Mouse (Mus musculus): Measurements from ENCODE around the gene Clec2l. TPM values are rescaled to one million over a fixed set of nuclear protein-coding genes. Genes with fewer than 3 reads are reported as not detected.

The Clec2l gene
- total and polyA plus RNA-seq, 3 experiments: 6.0 to 10.4 TPM; not detected in 1

DNA sequence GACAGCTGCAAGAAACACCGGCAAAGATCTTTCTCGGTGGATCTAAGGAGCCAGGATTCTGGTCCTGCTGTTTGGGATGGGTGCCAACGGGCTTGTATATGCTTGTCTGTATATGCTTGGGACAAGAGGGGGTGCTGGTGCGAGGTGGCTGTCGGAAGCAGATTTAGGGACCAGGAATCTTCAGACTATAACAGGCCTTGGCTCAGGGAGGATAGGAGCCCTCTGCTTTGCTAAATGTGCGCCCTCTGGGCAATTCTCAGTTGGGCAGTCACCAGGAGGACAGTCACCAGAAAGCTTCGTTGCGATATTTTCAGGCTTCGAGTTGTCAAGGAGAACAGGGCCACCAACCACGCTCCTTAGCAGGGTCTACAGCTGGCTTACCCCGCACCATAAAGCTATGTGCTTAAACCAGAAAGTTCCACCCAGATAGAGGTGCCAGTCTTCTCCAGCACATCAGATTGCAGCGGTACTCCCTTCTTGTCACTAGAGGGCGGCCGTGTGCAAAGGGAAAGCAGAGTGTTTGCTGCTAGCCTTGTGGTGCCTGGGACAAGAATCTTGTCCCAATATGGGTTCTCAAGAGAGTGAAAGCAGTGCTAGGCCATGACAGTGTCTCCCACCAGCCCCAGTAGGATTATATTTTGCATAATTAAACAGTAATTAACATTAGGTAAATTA lies 12.5 kb upstream of the Clec2l start:
- H3K27ac ChIP-seq (ENCODE audit: control insufficient read depth, low read depth, low read length): no peak overlapping the region
- no peaks in the 10 kb centered on the region for H3K9me3 ChIP-seq (replicated peaks; ENCODE audit: insufficient read depth, low read length)
- H3K4me3 ChIP-seq (ENCODE audit: control insufficient read depth in 1 of 2, insufficient read depth in 1 of 2, low read depth in 2 of 2, low read length in 2 of 2): no peak overlapping the region
- DNase-seq (ENCODE audit: low read depth, low spot score): peak; percentile 87
- H3K36me3 ChIP-seq (ENCODE audit: control insufficient read depth in 1 of 2, insufficient read depth in 2 of 2, low read length in 2 of 2): peaks cover 0 to 4% of the 10 kb centered on the region in 2 experiments; a peak in 1 of 4 replicates
- H3K9ac ChIP-seq (ENCODE audit: control insufficient read depth, low read depth, low read length, poor library complexity, severe bottlenecking): no peak overlapping the region
- 0 out of 4 replicates have a peak, but pooled peaks cover 0 to 8% of the 10 kb centered on the region in 2 experiments for H3K4me1 ChIP-seq (ENCODE audit: control insufficient read depth in 1 of 2, insufficient read depth in 2 of 2, low read length in 2 of 2)
- H3K27me3 ChIP-seq (ENCODE audit: control insufficient read depth in 1 of 2, insufficient read depth in 2 of 2, low read length in 2 of 2): no peaks in the 10 kb centered on the region
- H3K79me2 ChIP-seq (ENCODE audit: control insufficient read depth, insufficient read depth, low read length, poor library complexity): no peaks in the 10 kb centered on the region
- TF ChIP-seq SMC3 (IDR thresholded peaks at IDR 0.05; ENCODE audit: low read depth, low read length): peak; percentile 97
- peak; percentile 94 for TF ChIP-seq RAD21 (IDR thresholded peaks at IDR 0.05; ENCODE audit: low read depth, low read length)
- TF ChIP-seq SIN3A (IDR thresholded peaks at IDR 0.05; ENCODE audit: low read length): 0 out of 2 replicates have a peak, but pooled peaks have one; percentile 20
- peak; percentile 92 for TF ChIP-seq ZC3H11A (IDR thresholded peaks at IDR 0.05; ENCODE audit: low read depth, low read length)
- no peak for TF ChIP-seq MAZ (IDR thresholded peaks at IDR 0.05; ENCODE audit: low read depth, low read length)
- peak; percentile 93 to 98 (median 97) for TF ChIP-seq CTCF (IDR thresholded peaks at IDR 0.05 in 2 of 3, conservative IDR thresholded peaks at IDR 0.05 in 1 of 3; ENCODE audit: control insufficient read depth in 1 of 3, insufficient read depth in 1 of 3, low read depth in 2 of 3, low read length in 3 of 3, poor library complexity in 1 of 3, severe bottlenecking in 1 of 3)

DNA sequence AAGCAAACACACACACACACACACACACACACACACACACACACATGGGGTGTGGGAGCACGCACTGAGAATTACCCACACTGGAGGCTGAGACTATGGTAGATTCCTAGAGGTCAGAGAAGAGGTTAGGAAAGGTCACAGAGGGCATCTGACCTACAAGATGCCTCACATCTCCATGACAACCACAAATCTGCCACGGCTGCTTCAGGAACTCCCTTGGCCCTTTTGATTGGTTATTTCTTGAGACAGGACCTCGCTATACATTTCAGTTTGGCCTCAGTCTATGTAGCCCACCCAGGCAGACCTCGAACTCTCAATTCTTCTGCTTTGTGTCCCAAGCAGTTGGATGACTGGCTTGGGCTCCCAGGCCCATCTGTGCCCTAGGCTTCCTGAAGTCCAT lies 1.2 kb upstream of the Clec2l start:
- Histone ChIP-seq H3K4me1 (ENCODE audit: control insufficient read depth in 1 of 2, insufficient read depth in 2 of 2, low read length in 2 of 2) (no peaks in the 10 kb centered on the region; a peak in 1 of 4 replicates), H3K27ac (ENCODE audit: control insufficient read depth, low read depth, low read length) (no peak overlapping the region), H3K27me3 (ENCODE audit: control insufficient read depth in 1 of 2, insufficient read depth in 2 of 2, low read length in 2 of 2) (peaks cover 4 to 8% of the 10 kb centered on the region in 2 experiments; a peak in 3 of 4 replicates), H3K4me3 (ENCODE audit: control insufficient read depth in 1 of 2, insufficient read depth in 1 of 2, low read depth in 2 of 2, low read length in 2 of 2) (no peak overlapping the region), H3K79me2 (ENCODE audit: control insufficient read depth, insufficient read depth, low read length, poor library complexity) (no peaks in the 10 kb centered on the region), H3K9ac (ENCODE audit: control insufficient read depth, low read depth, low read length, poor library complexity, severe bottlenecking) (no peak overlapping the region), H3K36me3 (ENCODE audit: control insufficient read depth in 1 of 2, insufficient read depth in 2 of 2, low read length in 2 of 2) (no peaks in the 10 kb centered on the region), H3K9me3 (replicated peaks; ENCODE audit: insufficient read depth, low read length) (no peaks in the 10 kb centered on the region)
- no peak for TF ChIP-seq CTCF (IDR thresholded peaks at IDR 0.05 in 2 of 3, conservative IDR thresholded peaks at IDR 0.05 in 1 of 3; ENCODE audit: control insufficient read depth in 1 of 3, insufficient read depth in 1 of 3, low read depth in 2 of 3, low read length in 3 of 3, poor library complexity in 1 of 3, severe bottlenecking in 1 of 3)
- TF ChIP-seq POLR2AphosphoS2 (IDR thresholded peaks at IDR 0.05; ENCODE audit: low read length): no peak
- no peak for TF ChIP-seq TBP (IDR thresholded peaks at IDR 0.05; ENCODE audit: low read depth, low read length)
- no peak for TF ChIP-seq E2F4 (IDR thresholded peaks at IDR 0.05; ENCODE audit: borderline replicate concordance, low read depth, low read length)
- no peak for TF ChIP-seq CHD1 (IDR thresholded peaks at IDR 0.05; ENCODE audit: low read depth, low read length)
- no peak for TF ChIP-seq ZNF384 (IDR thresholded peaks at IDR 0.05; ENCODE audit: low read depth, low read length)
- no peak for TF ChIP-seq ZMIZ1 (IDR thresholded peaks at IDR 0.05; ENCODE audit: low read depth, low read length)
- no peak for DNase-seq (ENCODE audit: low read depth, low spot score)

DNA sequence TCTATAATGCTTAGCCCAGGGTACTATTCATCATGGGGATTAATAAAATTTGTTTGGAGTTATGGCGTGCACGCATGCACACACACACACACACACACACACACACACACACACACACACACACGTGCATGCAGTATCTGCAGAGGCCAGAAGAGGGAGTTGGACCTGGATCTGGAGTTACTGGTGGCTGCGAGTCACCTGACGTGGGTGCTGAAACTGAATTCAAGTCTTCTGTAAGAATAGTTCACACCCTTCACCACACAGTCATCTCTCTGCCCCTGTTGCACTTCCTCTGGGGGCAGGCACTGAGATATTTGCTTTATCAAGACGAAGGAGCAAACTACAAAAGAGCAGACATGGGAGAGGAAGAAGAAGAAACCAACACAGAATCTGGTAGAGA lies 6.7 kb downstream of the Clec2l start:
- Histone ChIP-seq H3K27ac (ENCODE audit: control insufficient read depth, low read depth, low read length) (peak overlapping the region; percentile 92), H3K9me3 (replicated peaks; ENCODE audit: insufficient read depth, low read length) (no peaks in the 10 kb centered on the region), H3K4me3 (ENCODE audit: control insufficient read depth in 1 of 2, insufficient read depth in 1 of 2, low read depth in 2 of 2, low read length in 2 of 2) (peak overlapping the region; percentile 14 to 31; a peak in 3 of 4 replicates), H3K4me1 (ENCODE audit: control insufficient read depth in 1 of 2, insufficient read depth in 2 of 2, low read length in 2 of 2) (peaks cover 12 to 24% of the 10 kb centered on the region in 2 experiments), H3K79me2 (ENCODE audit: control insufficient read depth, insufficient read depth, low read length, poor library complexity) (no peaks in the 10 kb centered on the region), H3K36me3 (ENCODE audit: control insufficient read depth in 1 of 2, insufficient read depth in 2 of 2, low read length in 2 of 2) (peaks cover 0 to 24% of the 10 kb centered on the region in 2 experiments; a peak in 2 of 4 replicates), H3K9ac (ENCODE audit: control insufficient read depth, low read depth, low read length, poor library complexity, severe bottlenecking) (peak overlapping the region; percentile 55), H3K27me3 (ENCODE audit: control insufficient read depth in 1 of 2, insufficient read depth in 2 of 2, low read length in 2 of 2) (no peaks in the 10 kb centered on the region)
- DNase-seq (ENCODE audit: low read depth, low spot score): peak; percentile 94
- TF ChIP-seq JUND (IDR thresholded peaks at IDR 0.05; ENCODE audit: low read depth, low read length) (no peak), MAX (IDR thresholded peaks at IDR 0.05; ENCODE audit: low read length) (peak; percentile 84), SMC3 (IDR thresholded peaks at IDR 0.05; ENCODE audit: low read depth, low read length) (peak; percentile 75), TAL1 (IDR thresholded peaks at IDR 0.05; ENCODE audit: low read length) (no peak), UBTF (IDR thresholded peaks at IDR 0.05; ENCODE audit: borderline replicate concordance, insufficient read depth, low read depth, low read length) (no peak), KAT2A (conservative IDR thresholded peaks at IDR 0.05; ENCODE audit: low read depth, low read length) (no peak), NRF1 (IDR thresholded peaks at IDR 0.05; ENCODE audit: insufficient read depth, low read depth, low read length, poor library complexity, severe bottlenecking) (0 out of 2 replicates have a peak, but pooled peaks have one; percentile 9), USF1 (IDR thresholded peaks at IDR 0.05; ENCODE audit: low read depth, low read length) (peak; percentile 91), MYC (IDR thresholded peaks at IDR 0.05; ENCODE audit: low read depth, low read length) (peak; percentile 88; the same call in 1 of the 2 replicates), EP300 (IDR thresholded peaks at IDR 0.05; ENCODE audit: low read depth in 1 of 2, low read length in 2 of 2) (peak in 1 of 2 experiments; percentile 50; a peak in 1 of 4 replicates), CHD1 (IDR thresholded peaks at IDR 0.05; ENCODE audit: low read depth, low read length) (no peak), ETS1 (IDR thresholded peaks at IDR 0.05; ENCODE audit: low read depth, low read length) (peak; percentile 65), USF2 (IDR thresholded peaks at IDR 0.05; ENCODE audit: borderline replicate concordance in 1 of 2, insufficient read depth in 1 of 2, low read depth in 1 of 2, low read length in 2 of 2) (no peak)

All from MEL (cell line).